Mouse (Mus musculus) brain, embryonic 14.5 days (tissue): ENCODE results near the gene Thsd4.
A peak's percentile ranks its signal among the peaks of the same experiment; 100 is the strongest.

Experiments
- CTCF ChIP-seq: fragments of 200-500 bp; IDR thresholded peaks from 2 replicates; pipeline ENCODE4 v1.5.1; 2012; ENCODE audit warnings: inconsistent platforms, mild to moderate bottlenecking, moderate library complexity, borderline replicate concordance; ENCODE audit not compliant: insufficient read depth, insufficient read length; ENCODE audit errors: extremely low read depth
- POLR2A ChIP-seq: fragments of 200-500 bp; IDR thresholded peaks from 2 replicates; pipeline ENCODE4 v1.6.1; 2012; ENCODE audit warnings: mild to moderate bottlenecking, inconsistent platforms, borderline replicate concordance; ENCODE audit not compliant: poor library complexity, insufficient read depth, insufficient read length, severe bottlenecking; ENCODE audit errors: extremely low read depth

DNA sequence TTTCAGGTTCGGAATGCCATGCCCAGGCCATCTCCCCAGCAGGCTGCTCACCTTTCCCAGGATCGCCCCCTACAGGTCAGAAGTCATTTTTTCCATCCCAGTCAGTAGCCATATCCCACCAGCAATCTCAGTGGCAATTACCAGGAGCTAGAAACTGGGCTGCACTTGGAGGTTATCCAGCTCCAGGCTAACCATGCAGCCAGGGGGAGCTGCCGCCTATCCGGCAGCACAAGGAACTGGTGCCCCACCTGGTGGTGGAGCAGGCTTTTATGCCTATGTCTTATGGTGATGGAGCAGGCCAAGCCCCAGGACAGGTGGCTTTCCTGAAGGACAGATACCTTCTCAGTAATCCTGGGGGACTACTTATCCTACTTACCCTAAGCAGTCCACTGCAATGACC lies 26.3 kb upstream of the Thsd4 start:
- TF ChIP-seq POLR2A (no peak), CTCF (peak; percentile 61)
